Mouse (Mus musculus) spleen, adult 2 months (tissue): ENCODE measurements around the gene Snx9. TPM values are rescaled to one million over a fixed set of nuclear protein-coding genes. Genes with fewer than 3 reads are reported as not detected.

Source experiments
- DNase-seq, 2 experiments: peaks; one replicate each; pipeline versions ENCODE4 v3.0.0 to v3.0.0-alpha.2; 2012 to 2021; ENCODE audit warnings: low spot score in 2 of 2, low read depth in 1 of 2
- H3K27ac ChIP-seq: fragments of 200-500 bp; 2 replicates; pipeline ENCODE4 v1.5.1; 2012; ENCODE audit warnings: low read length, inconsistent platforms; ENCODE audit not compliant: insufficient read depth
- H3K27me3 ChIP-seq: fragments of 200-500 bp; 2 replicates; pipeline ENCODE4 v1.6.1; 2012; ENCODE audit warnings: mild to moderate bottlenecking, moderate library complexity, low read length, inconsistent platforms; ENCODE audit not compliant: control insufficient read depth, insufficient read depth
- H3K36me3 ChIP-seq: fragments of 200-500 bp; 2 replicates; pipeline ENCODE4 v1.6.1; 2012; ENCODE audit warnings: mild to moderate bottlenecking, low read length, inconsistent platforms; ENCODE audit not compliant: control insufficient read depth, insufficient read depth
- H3K4me1 ChIP-seq: fragments of 200-500 bp; 2 replicates; pipeline ENCODE4 v1.6.1; 2011; ENCODE audit warnings: inconsistent platforms; ENCODE audit not compliant: control insufficient read depth, insufficient read depth, insufficient read length
- H3K4me3 ChIP-seq: fragments of 200-500 bp; 2 replicates; pipeline ENCODE4 v1.5.1; 2011; ENCODE audit warnings: mild to moderate bottlenecking, inconsistent platforms; ENCODE audit not compliant: insufficient read depth, insufficient read length; ENCODE audit errors: extremely low read depth
- CTCF ChIP-seq: fragments of 200-500 bp; IDR thresholded peaks from 2 replicates; pipeline ENCODE4 v1.5.1; 2011; ENCODE audit warnings: mild to moderate bottlenecking, inconsistent platforms; ENCODE audit not compliant: insufficient read depth, insufficient read length, insufficient replicate concordance; ENCODE audit errors: extremely low read depth
- POLR2A ChIP-seq: fragments of 200-500 bp; IDR thresholded peaks from 2 replicates; pipeline ENCODE4 v1.6.1; 2011; ENCODE audit warnings: low read depth, low read length, inconsistent platforms
- WGBS: fragments of 180-500 bp; shearing (Covaris S2); methylation state at CpG from one replicate; pipeline ENCODE4 v1.1.7; 2018; 5-methylcytosine and 5-hydroxymethylcytosine counted together
- polyA plus RNA-seq: library from polyadenylated mRNA; depleted of rRNA; stranded (reverse); fragments of >200 nt; gene quantifications from 2 replicates; pipeline ENCODE4 v1.2.3, GENCODE M21; 2012

Gene Snx9
- polyA plus RNA-seq, 1 experiment, result 22.1 TPM

DNA sequence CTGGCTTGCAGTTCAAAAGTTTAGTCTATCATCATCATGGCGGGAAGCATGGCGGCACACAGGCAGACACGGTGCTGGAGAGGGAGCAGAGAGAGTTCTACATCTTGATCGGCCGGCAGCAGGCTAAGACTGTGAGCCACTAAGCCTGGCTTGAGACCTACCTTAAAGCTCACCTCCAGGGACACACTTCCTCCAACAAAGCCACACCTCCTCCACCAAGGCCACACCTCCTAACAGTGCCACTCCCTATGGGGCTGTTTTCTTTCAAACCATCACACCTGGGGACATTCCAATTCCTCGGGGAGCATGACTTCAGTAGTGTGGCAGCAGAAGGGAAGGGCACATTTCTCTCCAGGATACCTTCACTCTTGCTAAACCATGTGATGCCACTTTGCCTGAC, 127.4 kb downstream of the Snx9 start:
- H3K27me3 ChIP-seq, result no peaks in the 10 kb centered on the region
- no peak overlapping the region for H3K27ac ChIP-seq
- no peaks in the 10 kb centered on the region for H3K4me1 ChIP-seq
- no peak for DNase-seq
- TF ChIP-seq POLR2A, result no peak
- no peak for TF ChIP-seq CTCF
- WGBS, result 88% methylated on average over 6 of the region's 6 CpGs
- no peaks in the 10 kb centered on the region for H3K36me3 ChIP-seq
- no peak overlapping the region for H3K4me3 ChIP-seq

DNA sequence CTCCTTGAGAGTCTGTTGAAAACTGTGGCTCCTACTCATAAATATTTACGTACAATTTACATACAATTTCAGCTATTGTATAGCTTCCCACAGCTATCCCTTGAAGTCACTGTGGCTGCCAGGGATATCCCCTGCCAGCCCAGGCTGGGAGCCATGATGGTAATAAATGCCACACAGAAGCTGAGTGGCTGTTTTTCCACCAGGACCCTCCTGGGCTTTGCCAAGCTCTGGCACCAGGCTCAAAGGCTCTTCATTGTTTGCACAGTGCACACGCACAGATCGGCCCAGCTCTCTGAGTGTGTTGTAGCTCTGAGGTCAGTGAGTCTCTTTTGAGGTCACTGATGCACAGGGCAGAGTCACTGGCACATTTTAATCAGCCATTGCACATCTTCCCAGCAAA, 128.1 kb downstream of the Snx9 start:
- DNase-seq, result no peak
- Histone ChIP-seq H3K27me3 (no peaks in the 10 kb centered on the region), H3K36me3 (no peaks in the 10 kb centered on the region), H3K27ac (no peak overlapping the region), H3K4me1 (no peaks in the 10 kb centered on the region), H3K4me3 (no peak overlapping the region)
- no peak for TF ChIP-seq POLR2A
- no peak for TF ChIP-seq CTCF
- WGBS, result 97% methylated on average over 3 of the region's 3 CpGs

DNA sequence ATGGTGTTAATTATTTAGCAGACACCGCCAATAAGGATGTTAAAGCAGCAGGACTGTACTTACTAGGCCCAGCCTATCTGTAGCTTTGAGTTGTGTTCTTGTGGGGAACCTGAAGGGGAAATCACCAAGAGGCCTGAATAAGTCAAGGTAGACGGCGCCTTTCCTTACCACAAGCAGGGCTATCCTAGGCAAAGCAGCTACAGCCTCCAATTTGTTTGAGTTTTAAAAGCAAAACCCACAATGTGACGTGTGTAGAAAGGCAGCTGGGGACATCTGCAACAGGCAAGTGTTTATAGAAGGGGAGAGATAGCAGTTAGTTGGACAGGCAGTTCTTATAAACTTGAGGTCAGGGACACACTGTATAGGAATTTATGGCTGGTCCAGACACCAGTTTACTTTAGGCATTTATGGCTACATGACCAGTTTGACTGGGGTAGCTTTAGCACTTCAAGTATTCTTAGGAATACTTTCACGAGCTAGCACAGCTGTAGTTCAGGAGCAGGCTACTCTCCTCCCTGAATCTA, 129.2 kb downstream of the Snx9 start:
- Histone ChIP-seq H3K36me3 (no peaks in the 10 kb centered on the region), H3K4me3 (no peak overlapping the region), H3K4me1 (peaks cover 2% of the 10 kb centered on the region; the same call in 1 of the 2 replicates), H3K27ac (no peak overlapping the region), H3K27me3 (no peaks in the 10 kb centered on the region)
- no peak for TF ChIP-seq POLR2A
- no peak for TF ChIP-seq CTCF
- no peak for DNase-seq
- 80% methylated on average over 5 of the region's 5 CpGs for WGBS

DNA sequence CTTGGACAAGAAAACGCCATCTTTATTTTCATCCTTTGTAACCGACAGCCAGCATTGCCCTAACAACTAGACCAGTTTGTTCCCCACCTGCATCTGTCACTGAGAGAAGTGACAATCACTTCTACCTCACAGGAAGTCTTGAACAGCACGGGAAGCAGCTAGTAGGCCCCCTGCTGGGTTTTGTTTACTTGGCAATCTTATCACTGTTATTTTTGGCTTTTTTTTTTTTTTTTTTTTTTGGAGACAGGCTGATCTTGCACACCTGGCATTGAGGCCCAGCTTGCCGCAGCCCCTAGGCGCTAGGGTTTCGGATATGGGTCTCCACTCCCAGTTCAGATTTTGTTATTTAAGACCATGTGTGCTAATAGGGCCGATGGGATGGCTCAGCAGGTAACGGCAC, 132.4 kb downstream of the Snx9 start:
- Histone ChIP-seq H3K4me1 (peaks cover 2% of the 10 kb centered on the region; the same call in 1 of the 2 replicates), H3K36me3 (no peaks in the 10 kb centered on the region), H3K4me3 (no peak overlapping the region), H3K27me3 (no peaks in the 10 kb centered on the region), H3K27ac (no peak overlapping the region)
- WGBS, result 65% methylated on average over 8 of the region's 8 CpGs
- TF ChIP-seq CTCF (no peak), POLR2A (no peak)
- no peak for DNase-seq

DNA sequence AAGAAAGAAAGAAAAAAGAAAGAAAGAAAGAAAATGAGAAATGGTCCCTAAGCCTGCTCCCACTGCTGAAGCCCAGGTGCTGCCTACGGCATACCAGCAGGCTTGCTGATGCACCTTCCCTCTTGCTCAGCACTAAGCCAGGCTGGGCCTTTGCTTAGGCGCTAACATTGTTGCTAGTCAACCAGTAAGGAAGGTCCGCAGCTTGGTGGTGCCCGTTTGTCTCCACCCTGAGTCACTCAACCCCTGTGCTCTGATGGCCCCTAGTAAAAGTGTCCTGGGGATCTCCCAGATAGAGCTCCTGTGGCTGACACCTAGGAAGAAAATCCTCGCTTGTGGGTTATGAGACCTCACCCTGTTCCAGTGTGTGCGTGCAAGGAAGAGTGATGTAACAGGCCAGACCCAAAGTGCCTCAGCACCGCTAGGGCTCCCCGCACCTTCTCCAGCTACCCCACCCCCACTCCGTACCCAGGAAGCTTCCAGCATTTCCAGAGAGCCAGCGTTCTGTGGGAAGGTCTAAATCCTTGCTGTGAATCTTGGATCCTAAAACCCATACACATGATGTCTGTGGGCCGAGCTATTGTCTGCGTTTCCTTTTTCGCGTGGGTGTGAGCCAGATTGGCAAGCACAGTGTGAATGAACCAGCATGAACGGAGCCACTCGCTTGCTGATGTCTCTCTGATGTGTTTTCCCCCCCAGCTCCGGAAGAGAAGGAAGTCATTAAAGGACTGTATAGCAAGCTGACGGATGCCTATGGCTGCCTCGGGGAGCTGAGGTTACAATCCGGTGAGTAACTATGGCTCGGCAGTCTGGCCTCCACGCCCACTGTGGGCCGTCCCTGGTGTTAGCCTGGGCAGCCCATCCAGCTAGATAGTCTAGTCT, 134.2 kb downstream of the Snx9 start:
- H3K4me1 ChIP-seq, result peaks cover 2% of the 10 kb centered on the region; the same call in 1 of the 2 replicates
- peak overlapping the region; percentile 36 for H3K4me3 ChIP-seq
- TF ChIP-seq POLR2A (no peak), CTCF (no peak)
- 15% methylated on average over 23 of the region's 23 CpGs for WGBS
- no peaks in the 10 kb centered on the region for H3K27me3 ChIP-seq
- DNase-seq, result peak; percentile 31 to 34
- H3K36me3 ChIP-seq, result no peaks in the 10 kb centered on the region
- H3K27ac ChIP-seq, result peak overlapping the region; percentile 11; the same call in 1 of the 2 replicates

DNA sequence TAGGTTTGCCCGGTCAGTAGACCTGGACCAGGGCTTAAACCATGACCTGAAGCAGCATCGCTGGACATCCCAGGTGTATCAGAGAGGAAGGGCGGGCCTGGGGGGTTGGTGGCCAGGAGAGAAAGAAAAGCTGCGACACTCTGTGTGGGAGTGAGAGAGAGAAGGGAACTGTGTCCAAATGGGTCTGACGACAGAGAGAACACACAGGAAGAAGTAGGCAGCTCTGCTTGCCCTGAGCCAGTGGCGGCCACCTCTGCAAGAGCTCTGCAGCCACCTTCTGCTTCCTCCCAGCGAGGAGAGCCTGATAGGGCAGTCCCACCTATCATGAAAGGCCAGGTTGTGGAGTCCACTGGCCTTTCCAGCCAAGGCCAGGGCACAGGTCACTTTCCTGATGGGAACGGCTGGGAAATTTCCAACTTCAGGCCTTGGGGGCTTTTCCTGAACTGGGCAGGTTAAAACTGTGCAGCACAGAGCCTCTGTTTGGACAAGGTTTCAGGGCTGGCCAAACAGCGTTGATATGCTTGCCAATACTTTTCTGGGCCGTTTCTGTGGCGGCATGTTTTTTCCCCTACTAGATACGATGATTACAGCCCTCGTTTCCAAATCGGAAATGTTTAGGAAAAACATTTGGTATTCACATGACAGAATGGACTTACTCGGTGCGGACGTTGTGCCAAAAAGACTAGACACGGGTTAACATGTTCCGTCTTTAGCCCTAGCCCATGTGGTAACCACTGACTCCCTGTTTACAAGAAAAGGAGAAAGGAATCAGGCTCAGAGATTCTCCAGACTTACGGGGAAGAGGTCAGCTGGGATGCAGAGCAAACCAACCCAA, 135.3 kb downstream of the Snx9 start:
- H3K4me1 ChIP-seq, result peaks cover 2% of the 10 kb centered on the region; the same call in 1 of the 2 replicates
- H3K27me3 ChIP-seq, result no peaks in the 10 kb centered on the region
- DNase-seq, result peak in 1 of 2 experiments; percentile 12
- peak overlapping the region; percentile 36; the same call in 1 of the 2 replicates for H3K4me3 ChIP-seq
- H3K36me3 ChIP-seq, result no peaks in the 10 kb centered on the region
- 65% methylated on average over 20 of the region's 20 CpGs for WGBS
- peak overlapping the region; percentile 26; the same call in 1 of the 2 replicates for H3K27ac ChIP-seq
- TF ChIP-seq POLR2A (no peak), CTCF (no peak)
